In the genomic region with DNA sequence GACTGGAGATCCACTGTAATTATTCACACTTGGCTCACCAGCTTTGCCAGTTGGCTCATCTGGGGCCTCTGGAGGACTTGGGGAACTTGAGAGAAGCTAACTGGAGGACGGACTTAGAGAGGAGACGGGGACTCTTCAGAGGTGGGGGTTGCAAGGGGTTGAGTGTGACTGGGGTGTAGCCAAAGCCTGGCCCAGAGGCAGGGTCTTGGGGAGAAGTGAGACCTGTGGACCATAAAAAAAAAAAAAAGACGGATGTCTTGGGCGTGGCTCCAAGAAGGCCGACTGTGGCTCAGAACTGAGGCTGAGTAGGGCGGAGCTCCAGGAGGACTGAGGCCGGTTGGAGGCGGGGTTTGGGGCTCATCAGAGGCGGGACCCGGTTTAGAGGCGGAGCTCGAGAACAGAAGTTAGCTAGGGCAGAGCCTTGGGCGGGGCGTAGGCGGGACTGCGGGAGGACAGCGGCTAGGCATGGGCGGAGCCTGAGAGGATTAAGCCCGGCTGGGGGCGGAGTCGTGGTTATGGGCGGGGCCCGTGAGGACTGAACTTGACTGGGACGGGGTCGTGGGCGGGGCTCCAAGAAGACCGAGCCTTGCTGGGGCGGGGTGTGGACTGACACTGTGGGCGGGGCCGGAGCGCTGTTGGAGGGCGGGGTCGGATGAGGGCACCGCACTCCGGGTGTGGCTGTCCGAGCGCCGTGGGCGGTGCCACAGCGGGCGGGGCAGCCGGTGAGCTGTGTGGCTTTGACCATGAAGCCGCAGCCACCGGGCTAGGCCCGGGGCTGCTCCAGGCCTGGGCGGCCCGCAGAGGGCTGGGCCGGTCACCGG, we compare ENCODE assay signal across 2 mouse cellular contexts.
TF ChIP-seq lines count a peak whose summit lies in the region.

TSS of gene Tspan17 (plus strand) at position 638 of the 821 bp plus-strand sequence.

TF ChIP-seq in C2C12, 6 proteins besides CTCF, POLR2A, EP300 and RAD21 (continued from another document):
- no peak for TF ChIP-seq MYOD1 (IDR thresholded peaks at IDR 0.05; ENCODE audit: control insufficient read depth, insufficient read length, low read depth)

TF ChIP-seq in myocyte, 11 proteins besides CTCF, POLR2A, EP300 and RAD21 (continued from another document):
- peak in 1 of 3 experiments; percentile 40 for TF ChIP-seq MYOD1 (IDR thresholded peaks at IDR 0.05; ENCODE audit: control insufficient read depth in 1 of 3, insufficient read length in 2 of 3, low read depth in 2 of 3)
- peak in 1 of 3 experiments; percentile 60 for TF ChIP-seq MYOG (IDR thresholded peaks at IDR 0.05; ENCODE audit: control insufficient read depth in 1 of 3, insufficient read depth in 1 of 3, insufficient read length in 2 of 3, low read depth in 2 of 3)
- no peak for TF ChIP-seq CEBPB (IDR thresholded peaks at IDR 0.05; ENCODE audit: insufficient read depth, poor library complexity, severe bottlenecking)
- TF ChIP-seq POLR2AphosphoS2 (IDR thresholded peaks at IDR 0.05; ENCODE audit: insufficient read length, low read depth) = no peak
- peak; percentile 57 for TF ChIP-seq SRF (IDR thresholded peaks at IDR 0.05; ENCODE audit: control insufficient read depth, insufficient read length, low read depth)
